Mouse (Mus musculus) hindlimb bud, embryonic 11.5 days (tissue): ENCODE measurements at regions not wholly inside any gene's neighbourhood (a gene's known extent, or its start where the extent isn't known, plus 50 kb on each side); places are given as distances from the start of the nearest gene placed in this dataset.

Experiments
- DNase-seq: peaks from one replicate; pipeline ENCODE4 v3.0.0-alpha.2; 2012; ENCODE audit warnings: low read depth, low spot score; ENCODE audit errors: extremely low spot score

DNA sequence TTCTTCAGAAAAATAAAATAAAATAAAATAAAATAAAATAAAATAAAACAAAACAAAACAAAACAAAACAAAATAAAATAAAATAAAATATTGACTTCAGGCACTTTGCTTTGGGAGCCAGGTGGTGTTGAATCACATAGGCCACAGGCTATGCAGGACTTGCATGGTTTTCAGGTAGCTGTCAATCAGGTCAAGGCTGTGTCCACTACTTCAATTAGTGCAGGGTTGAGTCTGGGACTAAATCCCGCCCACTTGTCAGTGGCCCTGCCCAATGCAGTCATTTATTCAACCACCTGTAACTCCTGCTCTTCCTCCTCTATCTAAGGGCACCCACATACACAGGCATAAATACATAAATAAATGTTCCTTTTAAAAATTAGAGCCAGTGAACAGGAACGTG is 497.3 kb upstream of the Gm5415 start:
- DNase-seq, result no peak

DNA sequence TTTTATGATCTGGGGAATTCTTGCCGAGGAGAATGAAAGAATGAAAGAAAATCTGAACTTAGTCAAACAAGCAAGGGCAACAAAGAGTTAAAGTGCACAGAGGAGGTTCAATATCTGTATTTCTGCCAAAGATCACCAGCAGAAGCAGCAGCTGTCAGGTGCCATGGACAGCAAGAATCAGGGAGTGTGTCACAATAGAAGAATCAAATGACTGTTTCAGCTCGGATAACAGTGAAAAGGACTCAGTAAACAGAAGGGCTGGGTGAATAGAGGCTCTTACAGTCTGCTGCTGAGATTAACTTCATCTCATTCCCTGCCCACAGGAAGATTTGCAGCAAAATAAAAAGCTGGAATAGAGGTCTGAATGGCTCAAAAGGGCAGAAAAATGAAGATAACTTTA is 495.3 kb upstream of the Gm5415 start:
- no peak for DNase-seq

- DNase-seq, result no peak
Observed at GRCm38 (mm10) chr1:33040740-33041139, 493.6 kb upstream of the Gm5415 start.

- no peak for DNase-seq
Observed at GRCm38 (mm10) chr1:33031991-33032390, 484.9 kb upstream of the Gm5415 start.

GRCm38 (mm10) chr1:33026683-33027415 is 479.8 kb upstream of the Gm5415 start:
- DNase-seq, result no peak

DNA sequence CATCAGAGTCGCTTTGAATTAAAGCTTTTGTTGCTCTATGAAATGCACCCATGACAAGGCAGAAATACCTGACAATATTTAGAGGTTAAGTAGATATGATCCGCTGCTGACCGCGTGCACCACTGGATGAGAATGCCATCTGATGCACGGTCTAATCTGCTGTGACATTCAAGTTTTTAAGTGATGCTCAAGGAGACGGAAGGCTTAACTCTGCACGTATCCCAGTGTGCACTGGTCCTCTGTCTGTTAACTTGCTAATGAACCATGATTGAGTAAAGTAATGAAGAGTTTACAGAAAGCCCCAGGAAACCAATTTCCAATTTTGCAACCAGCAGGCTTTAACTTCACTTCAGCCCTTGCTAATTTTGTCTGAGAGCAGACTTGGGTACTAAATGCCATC is 478.3 kb upstream of the Gm5415 start:
- no peak for DNase-seq

- no peak for DNase-seq
Observed at GRCm38 (mm10) chr1:33022852-33023251, 475.8 kb upstream of the Gm5415 start.

DNA sequence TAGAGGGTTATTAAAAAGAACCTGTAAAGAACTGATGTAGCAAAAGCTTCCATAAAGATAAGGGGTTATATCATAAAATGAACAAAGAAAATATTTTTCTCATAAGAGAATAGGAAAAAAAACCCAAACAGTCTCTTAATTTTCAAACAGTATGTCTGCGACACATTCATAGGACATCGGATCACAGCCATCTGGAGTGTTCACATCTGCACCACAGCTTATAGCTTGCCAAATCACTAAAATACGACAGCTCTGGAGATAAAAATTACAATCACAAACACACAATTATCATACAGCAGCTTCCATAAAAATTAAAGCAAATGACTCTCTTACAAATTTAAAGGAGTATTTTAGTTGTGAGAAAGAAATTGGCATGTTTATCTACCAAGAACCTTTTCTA is 456.9 kb upstream of the Gm5415 start:
- no peak for DNase-seq

GRCm38 (mm10) chr1:32964957-32965356 is 417.9 kb upstream of the Gm5415 start:
- no peak for DNase-seq

DNA sequence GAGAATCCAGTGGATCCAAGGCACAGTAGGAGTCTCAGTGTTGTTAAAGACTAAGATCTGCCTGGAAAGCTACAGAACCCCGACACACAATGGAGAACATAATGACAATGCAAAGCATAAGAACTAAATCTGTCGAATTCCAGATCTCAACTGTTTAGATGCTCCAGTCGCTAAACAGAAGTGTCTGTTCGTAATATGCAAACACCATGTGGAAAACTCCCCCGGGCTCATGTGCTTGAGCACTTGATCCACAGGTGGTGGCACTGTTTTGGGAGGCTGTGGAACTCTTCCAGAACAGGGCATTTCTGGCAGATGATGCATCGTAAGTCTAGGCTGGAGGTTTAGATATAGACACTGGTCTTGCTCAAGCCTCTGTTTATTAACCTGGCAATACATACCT is 412.2 kb upstream of the Gm5415 start:
- no peak for DNase-seq

DNA sequence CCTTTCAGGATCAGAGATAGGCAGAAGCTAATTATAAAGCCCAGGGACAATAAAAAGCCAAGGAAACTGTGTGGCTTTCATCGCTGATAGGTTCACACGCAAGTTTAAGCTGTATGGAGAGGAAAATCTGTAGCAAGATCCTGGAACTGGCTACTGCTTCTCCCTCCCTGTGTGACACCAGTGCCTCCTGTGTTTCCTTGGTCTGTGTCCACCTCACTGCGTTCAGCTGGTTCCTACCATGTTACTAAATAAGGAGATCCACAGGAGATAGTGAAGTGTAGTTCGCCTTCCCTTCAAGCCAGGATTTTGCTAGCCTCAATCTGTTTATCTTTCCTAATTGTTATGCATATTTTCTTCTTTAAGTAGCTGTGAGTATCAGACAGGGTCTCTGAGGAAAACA is 399.2 kb upstream of the Gm5415 start:
- no peak for DNase-seq

DNA sequence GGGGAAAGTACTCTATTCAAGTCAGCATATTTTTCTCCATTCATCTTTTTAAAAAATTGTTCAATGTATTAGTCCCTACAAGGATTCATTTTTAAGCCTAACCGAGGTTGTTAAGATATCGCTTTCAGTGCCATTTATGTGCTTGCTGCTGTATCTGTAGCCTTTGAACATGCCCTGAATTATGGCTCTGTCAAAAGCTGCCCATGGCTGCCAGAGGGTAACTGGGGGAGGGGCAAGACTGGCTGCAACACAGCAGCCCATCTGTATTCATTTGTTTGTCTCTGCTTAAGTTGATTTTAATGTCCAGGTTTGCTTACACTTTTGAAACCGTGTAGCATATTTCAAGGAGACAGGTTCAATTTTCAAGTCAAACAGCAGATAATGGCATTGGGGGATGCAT is 383.3 kb upstream of the Gm5415 start:
- DNase-seq, result no peak

GRCm38 (mm10) chr1:32902437-32902836 is 355.3 kb upstream of the Gm5415 start:
- DNase-seq, result no peak

DNA sequence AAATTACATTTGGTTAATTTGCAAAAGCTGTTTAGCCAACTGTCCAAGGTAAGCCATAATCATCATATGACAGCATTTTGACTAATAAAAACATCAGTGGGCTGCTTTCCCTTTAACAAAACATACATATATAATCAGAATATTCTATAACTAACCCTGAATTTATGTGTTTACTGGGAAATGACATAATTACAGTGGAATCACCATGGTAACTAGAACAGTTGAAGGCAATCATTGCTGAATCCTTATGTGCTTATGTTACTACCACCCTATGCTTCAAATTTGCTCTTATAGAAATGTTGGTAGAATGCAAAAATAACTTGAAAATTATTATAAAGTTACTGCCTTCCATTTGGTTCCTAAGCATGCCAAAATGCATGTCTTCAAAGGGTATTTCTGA is 340.6 kb upstream of the Gm5415 start:
- no peak for DNase-seq

DNA sequence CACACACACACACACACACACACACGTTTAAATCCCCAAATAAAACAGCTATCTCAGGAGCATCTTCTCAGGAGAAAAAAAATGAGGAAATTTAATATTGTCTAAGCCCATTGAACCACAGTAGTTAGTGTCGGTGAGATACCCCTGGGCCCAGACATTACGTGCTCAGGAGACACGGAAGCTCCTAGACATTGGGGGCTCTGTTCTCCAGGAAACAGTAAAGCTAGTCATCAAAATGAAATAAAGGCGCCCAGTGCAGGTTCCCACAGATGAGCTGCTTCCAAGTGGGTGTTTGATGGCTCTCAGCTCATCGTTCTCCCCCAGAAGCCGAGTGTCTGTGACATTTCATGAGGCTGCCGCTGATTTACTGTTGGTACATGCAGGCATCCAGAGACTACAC is 325.8 kb upstream of the Gm5415 start:
- DNase-seq, result no peak

GRCm38 (mm10) chr1:32866111-32866510 is 319.0 kb upstream of the Gm5415 start:
- no peak for DNase-seq

DNA sequence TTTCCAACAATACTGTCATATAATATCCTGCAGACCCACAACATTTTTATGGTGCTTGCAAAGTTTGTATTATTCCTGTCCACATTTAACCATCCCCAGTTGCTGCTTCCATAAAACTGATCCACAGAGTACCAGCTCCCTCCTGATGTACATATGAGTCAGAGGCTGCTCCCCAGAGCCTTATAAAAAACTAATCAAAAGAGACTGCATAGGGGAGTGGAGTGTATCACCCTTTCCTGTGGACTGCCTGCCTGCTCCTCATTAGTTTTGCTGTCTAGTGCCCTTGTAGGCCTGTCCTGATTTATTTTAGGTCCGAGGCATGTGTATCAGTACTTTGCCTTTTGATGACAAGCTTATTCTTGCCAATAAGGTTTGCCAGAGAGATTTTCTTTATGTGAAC is 310.9 kb upstream of the Gm5415 start:
- no peak for DNase-seq
